Mouse (Mus musculus) B cell, adult 2 months (primary cell): ENCODE measurements around the gene Vps18.

ENCODE experiments used
- DNase-seq, 2 experiments: peaks; one replicate each; pipeline ENCODE4 v3.0.0; 2022

Vps18 gene

GRCm38 (mm10) chr2:119322587-119323300 lies 34.2 kb downstream of the Vps18 start:
- DNase-seq: peak; percentile 56 to 59

- peak; percentile 57 to 59 for DNase-seq
These were observed 35.5 kb downstream of the Vps18 start for GRCm38 (mm10) chr2:119323866-119324575.

- DNase-seq: peak; percentile 57 to 60
These were observed 36.2 kb downstream of the Vps18 start for GRCm38 (mm10) chr2:119324576-119325318.

GRCm38 (mm10) chr2:119325568-119326143 lies 37.1 kb downstream of the Vps18 start, which contains the start of gene Dll4:
Gene Dll4 (plus strand): TSS chr2:119325784.
- peak; percentile 57 to 61 for DNase-seq

GRCm38 (mm10) chr2:119326161-119327101 lies 37.9 kb downstream of the Vps18 start:
- DNase-seq: peak in 1 of 2 experiments; percentile 32

- peak; percentile 49 to 52 for DNase-seq
These were observed 38.6 kb downstream of the Vps18 start for GRCm38 (mm10) chr2:119327102-119327480.

GRCm38 (mm10) chr2:119327942-119328526 lies 39.5 kb downstream of the Vps18 start:
- DNase-seq: no peak

- DNase-seq: no peak
These were observed 40.0 kb downstream of the Vps18 start for GRCm38 (mm10) chr2:119328546-119328945.

GRCm38 (mm10) chr2:119329123-119329817 lies 40.7 kb downstream of the Vps18 start:
- DNase-seq: no peak

GRCm38 (mm10) chr2:119330795-119331194 lies 42.3 kb downstream of the Vps18 start:
- DNase-seq: no peak

- DNase-seq: no peak
These were observed 43.7 kb downstream of the Vps18 start for GRCm38 (mm10) chr2:119332177-119332661.

GRCm38 (mm10) chr2:119334135-119334534 lies 45.6 kb downstream of the Vps18 start:
- no peak for DNase-seq

GRCm38 (mm10) chr2:119334964-119335525 lies 46.5 kb downstream of the Vps18 start:
- no peak for DNase-seq

- no peak for DNase-seq
These were observed 47.0 kb downstream of the Vps18 start for GRCm38 (mm10) chr2:119335535-119335934.

GRCm38 (mm10) chr2:119336002-119336401 lies 47.5 kb downstream of the Vps18 start:
- no peak for DNase-seq

GRCm38 (mm10) chr2:119336470-119336869 lies 47.9 kb downstream of the Vps18 start:
- no peak for DNase-seq

GRCm38 (mm10) chr2:119337425-119338265 lies 49.1 kb downstream of the Vps18 start:
- DNase-seq: peak; percentile 84 to 89

- DNase-seq: no peak
These were observed 56.1 kb downstream of the Vps18 start for GRCm38 (mm10) chr2:119344537-119345138.
